Mouse (Mus musculus): ENCODE results near the gene Gm47841. TPM values are rescaled to one million over a fixed set of nuclear protein-coding genes. Genes with fewer than 3 reads are reported as not detected.
A peak's percentile ranks its signal among the peaks of the same experiment; 100 is the strongest.

The Gm47841 gene
- total and polyA plus RNA-seq, 2 experiments from 2014 or later, result not detected

DNA sequence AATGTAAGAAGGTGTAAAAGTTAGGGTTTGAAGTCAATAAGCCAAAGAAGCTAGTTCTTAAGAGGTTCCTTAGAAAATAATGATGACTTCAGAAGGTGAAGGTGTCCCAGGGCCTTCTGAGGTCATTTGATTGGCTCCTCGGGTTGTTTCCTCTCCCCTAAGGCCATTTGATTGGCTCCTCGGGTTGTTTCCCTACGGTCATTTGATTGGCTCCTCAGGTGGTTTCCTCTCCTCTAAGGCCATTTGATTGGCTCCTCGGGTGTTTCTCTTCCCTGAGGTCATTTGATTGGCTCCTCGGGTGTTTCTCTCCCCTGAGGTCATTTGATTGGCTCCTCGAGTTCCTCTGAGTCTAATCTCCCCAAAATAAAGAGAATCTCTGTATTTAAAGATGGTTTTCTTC, 35.8 kb downstream of the Gm47841 start:
- no peak for TF ChIP-seq CTCF (IDR thresholded peaks at IDR 0.05)
- WGBS, result 87% methylated on average over 6 of the region's 6 CpGs
- no peak overlapping the region for H3K9ac ChIP-seq (replicated peaks; ENCODE audit: low read length, poor library complexity, severe bottlenecking)
- peaks cover 31% of the 10 kb centered on the region for H3K36me3 ChIP-seq (ENCODE audit: insufficient read depth, low read length)
- DNase-seq (ENCODE audit: low spot score), result no peak
- H3K4me1 ChIP-seq (ENCODE audit: insufficient read depth, low read length), result no peaks in the 10 kb centered on the region
- H3K27me3 ChIP-seq (ENCODE audit: insufficient read depth, low read length), result no peaks in the 10 kb centered on the region
- H3K4me3 ChIP-seq (ENCODE audit: low read depth, low read length), result no peak overlapping the region
- no peaks in the 10 kb centered on the region for H3K9me3 ChIP-seq (ENCODE audit: low read length)
- no peak for ATAC-seq (ENCODE audit: low FRiP score)
- no peak overlapping the region for H3K4me2 ChIP-seq (ENCODE audit: low read depth, low read length, poor library complexity, severe bottlenecking)
- no peak overlapping the region for H3K27ac ChIP-seq (ENCODE audit: low read depth, low read length)

DNA sequence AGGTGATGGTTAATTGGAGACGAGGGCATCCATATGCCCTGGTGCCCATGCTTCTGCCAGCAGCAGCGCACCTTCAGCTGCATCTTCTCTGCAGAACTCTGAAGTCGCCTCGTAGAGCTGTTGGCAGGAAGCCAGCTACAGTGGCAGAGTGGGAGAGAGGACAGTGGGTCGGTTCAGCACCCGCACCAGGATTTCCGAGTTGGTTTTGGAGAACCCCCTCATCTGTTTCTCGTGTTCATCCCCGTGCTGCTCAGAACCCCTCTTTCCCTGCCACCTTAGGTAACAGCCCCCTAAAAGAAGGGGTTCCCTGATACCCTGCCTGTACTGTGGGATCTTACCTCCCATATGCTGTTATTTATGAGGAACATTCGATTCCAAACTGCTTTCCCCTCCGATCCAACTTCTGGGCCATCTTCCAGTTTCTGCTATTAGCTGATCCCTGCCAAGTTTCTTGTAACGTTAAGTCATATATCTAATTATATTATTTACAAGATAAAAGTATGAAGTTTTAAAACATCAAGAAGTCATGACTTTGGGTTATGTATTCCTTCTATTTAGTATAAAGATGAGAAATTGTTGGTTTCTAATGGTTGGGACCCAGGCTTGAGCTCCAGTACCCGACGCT, 38.7 kb downstream of the Gm47841 start:
- H3K4me1 ChIP-seq (ENCODE audit: insufficient read depth, low read length), result no peaks in the 10 kb centered on the region
- H3K27ac ChIP-seq (ENCODE audit: low read depth, low read length), result no peak overlapping the region
- no peak overlapping the region for H3K4me3 ChIP-seq (ENCODE audit: low read depth, low read length)
- WGBS, result 80% methylated on average over 14 of the region's 14 CpGs
- H3K9ac ChIP-seq (replicated peaks; ENCODE audit: low read length, poor library complexity, severe bottlenecking), result no peak overlapping the region
- no peak for TF ChIP-seq CTCF (IDR thresholded peaks at IDR 0.05)
- DNase-seq (ENCODE audit: low spot score), result peak; percentile 15
- no peaks in the 10 kb centered on the region for H3K27me3 ChIP-seq (ENCODE audit: insufficient read depth, low read length)
- no peaks in the 10 kb centered on the region for H3K9me3 ChIP-seq (ENCODE audit: low read length)
- ATAC-seq (ENCODE audit: low FRiP score), result no peak
- H3K36me3 ChIP-seq (ENCODE audit: insufficient read depth, low read length), result peaks cover 14% of the 10 kb centered on the region
- no peak overlapping the region for H3K4me2 ChIP-seq (ENCODE audit: low read depth, low read length, poor library complexity, severe bottlenecking)

- no peak overlapping the region for H3K4me3 ChIP-seq (ENCODE audit: low read depth, low read length)
- WGBS, result 72% methylated on average over 7 of the region's 7 CpGs
- no peak for TF ChIP-seq CTCF (IDR thresholded peaks at IDR 0.05)
- no peaks in the 10 kb centered on the region for H3K9me3 ChIP-seq (ENCODE audit: low read length)
- no peak overlapping the region for H3K27ac ChIP-seq (ENCODE audit: low read depth, low read length)
- no peak overlapping the region for H3K4me2 ChIP-seq (ENCODE audit: low read depth, low read length, poor library complexity, severe bottlenecking)
- H3K9ac ChIP-seq (replicated peaks; ENCODE audit: low read length, poor library complexity, severe bottlenecking), result no peak overlapping the region
- no peaks in the 10 kb centered on the region for H3K27me3 ChIP-seq (ENCODE audit: insufficient read depth, low read length)
- DNase-seq (ENCODE audit: low spot score), result no peak
- H3K4me1 ChIP-seq (ENCODE audit: insufficient read depth, low read length), result no peaks in the 10 kb centered on the region
- peaks cover 10% of the 10 kb centered on the region for H3K36me3 ChIP-seq (ENCODE audit: insufficient read depth, low read length)
- no peak for ATAC-seq (ENCODE audit: low FRiP score)
Measured at GRCm38 (mm10) chr15:101007236-101007635, 40.0 kb downstream of the Gm47841 start.

DNA sequence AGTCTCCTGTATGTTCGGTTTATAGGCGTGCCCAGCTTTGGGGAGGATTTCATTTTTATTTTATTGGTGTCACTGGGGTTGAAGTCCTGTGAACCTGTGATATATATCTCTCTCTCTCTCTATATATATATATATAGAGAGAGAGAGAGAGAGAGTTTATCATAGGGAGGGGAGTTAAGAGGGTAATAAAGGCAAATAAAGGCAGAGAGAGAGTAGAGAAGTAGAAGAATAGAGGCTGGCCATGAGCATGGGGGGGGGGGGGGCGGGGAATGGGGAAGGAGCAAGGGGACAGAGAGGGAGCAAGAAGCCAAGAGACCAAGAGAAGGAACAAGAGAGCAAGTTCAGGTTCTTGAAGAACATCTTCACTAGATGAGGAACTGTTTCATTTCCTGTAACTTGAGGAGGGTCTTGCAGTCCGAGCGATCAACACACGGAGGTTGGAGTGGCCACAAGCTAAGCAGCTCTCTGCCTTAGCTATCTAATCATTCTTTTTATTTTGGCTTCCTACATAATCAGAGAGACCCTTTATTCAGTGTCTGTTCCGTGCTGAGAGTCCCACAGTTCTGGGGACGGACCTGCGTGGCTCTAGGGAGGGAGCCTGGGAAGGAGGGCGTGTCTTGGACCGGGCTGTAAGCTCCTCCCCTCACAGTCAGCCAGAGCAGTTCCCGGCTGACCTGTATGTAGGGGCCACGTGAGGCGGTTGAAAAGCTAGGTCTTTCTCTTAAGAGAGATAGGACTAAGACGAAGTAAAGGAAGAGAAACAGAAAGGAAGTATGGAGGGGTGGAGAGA, 40.8 kb downstream of the Gm47841 start:
- Histone ChIP-seq H3K36me3 (ENCODE audit: insufficient read depth, low read length) (peaks cover 10% of the 10 kb centered on the region), H3K27me3 (ENCODE audit: insufficient read depth, low read length) (no peaks in the 10 kb centered on the region), H3K4me1 (ENCODE audit: insufficient read depth, low read length) (no peaks in the 10 kb centered on the region), H3K4me3 (ENCODE audit: low read depth, low read length) (peak overlapping the region; percentile 17; the same call in 1 of the 2 replicates), H3K4me2 (ENCODE audit: low read depth, low read length, poor library complexity, severe bottlenecking) (peak overlapping the region; percentile 34), H3K9me3 (ENCODE audit: low read length) (no peaks in the 10 kb centered on the region), H3K9ac (replicated peaks; ENCODE audit: low read length, poor library complexity, severe bottlenecking) (no peak overlapping the region), H3K27ac (ENCODE audit: low read depth, low read length) (no peak overlapping the region)
- WGBS, result 18% methylated on average over 14 of the region's 15 CpGs
- DNase-seq (ENCODE audit: low spot score) (peak; percentile 17), ATAC-seq (ENCODE audit: low FRiP score) (no peak)
- TF ChIP-seq CTCF (IDR thresholded peaks at IDR 0.05), result no peak

- H3K4me2 ChIP-seq (ENCODE audit: low read depth, low read length, poor library complexity, severe bottlenecking), result no peak overlapping the region
- no peak overlapping the region for H3K27ac ChIP-seq (ENCODE audit: low read depth, low read length)
- no peak for TF ChIP-seq CTCF (IDR thresholded peaks at IDR 0.05)
- DNase-seq (ENCODE audit: low spot score) (no peak), ATAC-seq (ENCODE audit: low FRiP score) (no peak)
- WGBS, result 79% methylated on average over 8 of the region's 8 CpGs
- H3K4me3 ChIP-seq (ENCODE audit: low read depth, low read length), result no peak overlapping the region
- H3K9me3 ChIP-seq (ENCODE audit: low read length), result no peaks in the 10 kb centered on the region
- no peaks in the 10 kb centered on the region for H3K27me3 ChIP-seq (ENCODE audit: insufficient read depth, low read length)
- no peaks in the 10 kb centered on the region for H3K4me1 ChIP-seq (ENCODE audit: insufficient read depth, low read length)
- H3K9ac ChIP-seq (replicated peaks; ENCODE audit: low read length, poor library complexity, severe bottlenecking), result no peak overlapping the region
- H3K36me3 ChIP-seq (ENCODE audit: insufficient read depth, low read length), result peaks cover 10% of the 10 kb centered on the region
Measured at GRCm38 (mm10) chr15:101005717-101006116, 41.5 kb downstream of the Gm47841 start.

DNA sequence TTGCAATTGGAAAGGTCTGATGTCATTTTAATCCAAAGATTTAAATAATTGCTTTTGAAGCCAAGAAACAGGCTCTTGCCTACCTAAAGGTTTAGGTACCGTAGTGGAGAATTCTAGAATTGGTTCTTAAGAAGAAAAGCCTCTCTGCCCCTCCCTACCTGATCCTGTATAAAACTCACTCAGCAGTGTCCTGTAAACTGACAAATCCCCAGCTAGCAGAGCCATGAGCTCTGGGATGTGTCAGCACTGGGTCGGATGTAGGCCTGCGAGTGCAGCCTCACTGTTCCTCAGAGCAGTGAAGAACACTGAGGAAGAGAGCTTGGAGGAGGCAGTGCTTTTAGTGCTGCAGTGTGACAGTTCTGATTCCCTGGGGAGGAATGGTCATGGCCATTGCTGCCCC, 42.7 kb downstream of the Gm47841 start:
- no peak overlapping the region for H3K4me2 ChIP-seq (ENCODE audit: low read depth, low read length, poor library complexity, severe bottlenecking)
- no peak overlapping the region for H3K27ac ChIP-seq (ENCODE audit: low read depth, low read length)
- H3K36me3 ChIP-seq (ENCODE audit: insufficient read depth, low read length), result peaks cover 10% of the 10 kb centered on the region
- DNase-seq (ENCODE audit: low spot score) (no peak), ATAC-seq (ENCODE audit: low FRiP score) (no peak)
- 49% methylated on average over 3 of the region's 3 CpGs for WGBS
- no peaks in the 10 kb centered on the region for H3K9me3 ChIP-seq (ENCODE audit: low read length)
- no peak overlapping the region for H3K9ac ChIP-seq (replicated peaks; ENCODE audit: low read length, poor library complexity, severe bottlenecking)
- TF ChIP-seq CTCF (IDR thresholded peaks at IDR 0.05), result no peak
- H3K27me3 ChIP-seq (ENCODE audit: insufficient read depth, low read length), result no peaks in the 10 kb centered on the region
- no peak overlapping the region for H3K4me3 ChIP-seq (ENCODE audit: low read depth, low read length)
- no peaks in the 10 kb centered on the region for H3K4me1 ChIP-seq (ENCODE audit: insufficient read depth, low read length)
